Mouse (Mus musculus) thymus, adult 18-20 months (tissue): ENCODE data around the gene Smarce1.
"Not testable (repeated sequence)": the region's sequence is repeated elsewhere in the genome, so short reads cannot be mapped to it uniquely, and the experiment has no call there.

Source experiments
- DNase-seq, 2 experiments: peaks; one replicate each; pipeline ENCODE4 v3.0.0; 2022; ENCODE audit warnings: mixed read lengths in 2 of 2

The Smarce1 gene

GRCm38 (mm10) chr11:99230261-99231048, at the start of gene Smarce1:
Gene Smarce1, minus strand, starts transcription at chr11:99231017.
- DNase-seq: peak; percentile 51 to 63

GRCm38 (mm10) chr11:99279986-99280385, 49.2 kb upstream of the Smarce1 start:
- no peak for DNase-seq

GRCm38 (mm10) chr11:99276786-99277185, 46.0 kb upstream of the Smarce1 start:
- no peak for DNase-seq

GRCm38 (mm10) chr11:99275624-99276023, 44.8 kb upstream of the Smarce1 start:
- no peak for DNase-seq

GRCm38 (mm10) chr11:99272721-99273120, 41.9 kb upstream of the Smarce1 start:
- no peak for DNase-seq

GRCm38 (mm10) chr11:99269192-99269591, 38.4 kb upstream of the Smarce1 start:
- DNase-seq: no peak

GRCm38 (mm10) chr11:99265796-99266195, 35.0 kb upstream of the Smarce1 start:
- no peak for DNase-seq

- no peak for DNase-seq
Measured at GRCm38 (mm10) chr11:99265220-99265619, 34.4 kb upstream of the Smarce1 start.

- no peak for DNase-seq
Measured at GRCm38 (mm10) chr11:99256213-99256612, 25.4 kb upstream of the Smarce1 start.

GRCm38 (mm10) chr11:99255316-99255715, 24.5 kb upstream of the Smarce1 start:
- DNase-seq: no peak

- DNase-seq: no peak
Measured at GRCm38 (mm10) chr11:99253893-99254292, 23.1 kb upstream of the Smarce1 start.

- DNase-seq: no peak
Measured at GRCm38 (mm10) chr11:99252671-99253070, 21.9 kb upstream of the Smarce1 start.

GRCm38 (mm10) chr11:99250666-99251065, 19.8 kb upstream of the Smarce1 start:
- DNase-seq: no peak

GRCm38 (mm10) chr11:99250241-99250640, 19.4 kb upstream of the Smarce1 start:
- DNase-seq: no peak

GRCm38 (mm10) chr11:99249115-99249514, 18.3 kb upstream of the Smarce1 start:
- DNase-seq: no peak

GRCm38 (mm10) chr11:99247916-99248315, 17.1 kb upstream of the Smarce1 start:
- no peak for DNase-seq

- DNase-seq: not testable (repeated sequence)
Measured at GRCm38 (mm10) chr11:99244519-99244918, 13.7 kb upstream of the Smarce1 start.

- no peak for DNase-seq
Measured at GRCm38 (mm10) chr11:99243820-99244374, 13.1 kb upstream of the Smarce1 start, which contains the start of gene Krt222. Gene Krt222, minus strand, starts transcription at chr11:99244085.

GRCm38 (mm10) chr11:99243200-99243819, 12.5 kb upstream of the Smarce1 start:
- no peak for DNase-seq

GRCm38 (mm10) chr11:99242056-99242455, 11.2 kb upstream of the Smarce1 start:
- DNase-seq: no peak

- DNase-seq: peak; percentile 64 to 81
Measured at GRCm38 (mm10) chr11:99238468-99238867, 7.7 kb upstream of the Smarce1 start.

GRCm38 (mm10) chr11:99231049-99231816, 416 bp upstream of the Smarce1 start:
- DNase-seq: no peak

- no peak for DNase-seq
Measured at GRCm38 (mm10) chr11:99229641-99230260, 1.1 kb downstream of the Smarce1 start.
